Mouse (Mus musculus) heart, embryonic 11.5 days (tissue): Measurements from ENCODE around the gene Cptp. TPM values are rescaled to one million over a fixed set of nuclear protein-coding genes. Genes with fewer than 3 reads are reported as not detected.

ENCODE experiments used
- ATAC-seq: fragments of 200-750 bp; cut with Nextera tagmentation; replicated peaks from 2 replicates; pipeline ENCODE4 v1.8.0; 2017; ENCODE audit warnings: moderate library complexity; ENCODE audit not compliant: insufficient number of reproducible peaks, low FRiP score, low TSS enrichment
- H3K27ac ChIP-seq: fragments of 300-500 bp; sonication (generic); 2 replicates; pipeline ENCODE4 v1.5.1; 2014; ENCODE audit warnings: mild to moderate bottlenecking, low read depth, low read length
- H3K27me3 ChIP-seq: fragments of 300-500 bp; sonication (generic); 2 replicates; pipeline ENCODE4 v1.6.1; 2014; ENCODE audit warnings: mild to moderate bottlenecking, low read length, mixed read lengths; ENCODE audit not compliant: control insufficient read depth, insufficient read depth
- H3K36me3 ChIP-seq: fragments of 300-500 bp; sonication (generic); 2 replicates; pipeline ENCODE4 v1.6.1; 2014; ENCODE audit warnings: mild to moderate bottlenecking, low read length, moderate library complexity, mixed read lengths; ENCODE audit not compliant: control insufficient read depth, insufficient read depth
- H3K4me1 ChIP-seq: fragments of 300-500 bp; sonication (generic); 2 replicates; pipeline ENCODE4 v1.6.1; 2014; ENCODE audit warnings: low read length; ENCODE audit not compliant: control insufficient read depth, insufficient read depth
- H3K4me2 ChIP-seq: fragments of 300-500 bp; sonication (generic); 2 replicates; pipeline ENCODE4 v1.6.1; 2014; ENCODE audit warnings: mild to moderate bottlenecking, moderate library complexity
- H3K4me3 ChIP-seq: fragments of 300-500 bp; sonication (generic); 2 replicates; pipeline ENCODE4 v1.5.1; 2014; ENCODE audit warnings: low read depth, low read length
- H3K9ac ChIP-seq: fragments of 300-500 bp; sonication (generic); 2 replicates; pipeline ENCODE4 v1.6.1; 2014; ENCODE audit warnings: mild to moderate bottlenecking, low read depth, low read length, moderate library complexity
- H3K9me3 ChIP-seq: fragments of 300-500 bp; sonication (generic); replicated peaks from 2 replicates; pipeline ENCODE4 v1.6.1; 2016; ENCODE audit warnings: low read length; ENCODE audit not compliant: control insufficient read depth
- WGBS: fragments of 180-500 bp; shearing (Covaris S2); extraction: QIAGEN DNeasy Blood & Tissue Kit; methylation state at CpG from one replicate; pipeline ENCODE4 v1.1.7; 2014; ENCODE audit not compliant: insufficient replicate concordance; 5-methylcytosine and 5-hydroxymethylcytosine counted together
- polyA plus RNA-seq: library from polyadenylated mRNA; unstranded; fragments of >200 nt; fragmentation: Nextera tagmentation; extraction: Ambion mirVana; gene quantifications from 2 replicates; pipeline ENCODE4 v1.2.1, GENCODE M21; 2014

Cptp gene
- polyA plus RNA-seq, 1 experiment from 2014 or later, result 12.2 TPM

- H3K4me3 ChIP-seq, result no peak overlapping the region
- ATAC-seq, result no peak
- H3K27me3 ChIP-seq, result peaks cover 5% of the 10 kb centered on the region; the same call in 1 of the 2 replicates
- H3K9me3 ChIP-seq, result no peaks in the 10 kb centered on the region
- H3K4me2 ChIP-seq, result no peak overlapping the region
- WGBS, result 89% methylated on average over 5 of the region's 5 CpGs
- no peak overlapping the region for H3K27ac ChIP-seq
- H3K9ac ChIP-seq, result no peak overlapping the region
- no peaks in the 10 kb centered on the region; the same call in 1 of the 2 replicates for H3K36me3 ChIP-seq
- peaks cover 35% of the 10 kb centered on the region for H3K4me1 ChIP-seq
Measured at GRCm38 (mm10) chr4:155843231-155843630, 26.0 kb downstream of the Cptp start.

- peaks cover 38% of the 10 kb centered on the region for H3K4me1 ChIP-seq
- H3K36me3 ChIP-seq, result no peaks in the 10 kb centered on the region; the same call in 1 of the 2 replicates
- H3K27me3 ChIP-seq, result peaks cover 5% of the 10 kb centered on the region; the same call in 1 of the 2 replicates
- no peaks in the 10 kb centered on the region for H3K9me3 ChIP-seq
- 41% methylated on average over 38 of the region's 38 CpGs for WGBS
- no peak for ATAC-seq
- peak overlapping the region; percentile 95 for H3K4me2 ChIP-seq
- no peak overlapping the region for H3K27ac ChIP-seq
- H3K9ac ChIP-seq, result 0 out of 2 replicates have a peak overlapping the region, but pooled peaks have one; percentile 16
- H3K4me3 ChIP-seq, result peak overlapping the region; percentile 58
Measured at GRCm38 (mm10) chr4:155841651-155842270, 27.5 kb downstream of the Cptp start.

- no peak overlapping the region for H3K27ac ChIP-seq
- peak overlapping the region; percentile 95 for H3K4me2 ChIP-seq
- peaks cover 38% of the 10 kb centered on the region for H3K4me1 ChIP-seq
- H3K36me3 ChIP-seq, result no peaks in the 10 kb centered on the region; the same call in 1 of the 2 replicates
- H3K4me3 ChIP-seq, result peak overlapping the region; percentile 58
- peaks cover 5% of the 10 kb centered on the region; the same call in 1 of the 2 replicates for H3K27me3 ChIP-seq
- WGBS, result under 1% methylated on average over 32 of the region's 32 CpGs
- peak overlapping the region; percentile 70 for H3K9ac ChIP-seq
- no peaks in the 10 kb centered on the region for H3K9me3 ChIP-seq
- ATAC-seq, result peak; percentile 75
Measured at GRCm38 (mm10) chr4:155841003-155841454, 28.2 kb downstream of the Cptp start.

- 6% methylated on average over 8 of the region's 8 CpGs for WGBS
- H3K36me3 ChIP-seq, result no peaks in the 10 kb centered on the region; the same call in 1 of the 2 replicates
- ATAC-seq, result no peak; the same call in 1 of the 2 replicates
Measured at GRCm38 (mm10) chr4:155840076-155841002, 28.9 kb downstream of the Cptp start.

GRCm38 (mm10) chr4:155839483-155839910 is 29.7 kb downstream of the Cptp start, which contains the start of gene Mxra8:
Mxra8 (plus strand) TSS chr4:155839680.
- H3K9me3 ChIP-seq, result no peaks in the 10 kb centered on the region
- peak; percentile 87 for ATAC-seq
- H3K27me3 ChIP-seq, result peaks cover 5% of the 10 kb centered on the region; the same call in 1 of the 2 replicates
- under 1% methylated on average over 16 of the region's 16 CpGs for WGBS
- peak within 1 kb of the TSS; percentile 77 for H3K9ac ChIP-seq
- peaks cover 38% of the 10 kb centered on the region for H3K4me1 ChIP-seq
- H3K4me3 ChIP-seq, result peak within 1 kb of the TSS; percentile 58
- H3K4me2 ChIP-seq, result peak within 1 kb of the TSS; percentile 95
- peak within 1 kb of the TSS; percentile 71 for H3K27ac ChIP-seq
- no peaks in the 10 kb centered on the region; the same call in 1 of the 2 replicates for H3K36me3 ChIP-seq

More at GRCm38 (mm10) chr4:155840076-155841002, 28.9 kb downstream of the Cptp start:
- Histone ChIP-seq H3K4me2 (peak overlapping the region; percentile 95), H3K9ac (peak overlapping the region; percentile 77), H3K27ac (peak overlapping the region; percentile 71), H3K9me3 (no peaks in the 10 kb centered on the region), H3K4me3 (peak overlapping the region; percentile 58), H3K27me3 (peaks cover 5% of the 10 kb centered on the region; the same call in 1 of the 2 replicates), H3K4me1 (peaks cover 38% of the 10 kb centered on the region)

- no peaks in the 10 kb centered on the region; the same call in 1 of the 2 replicates for H3K36me3 ChIP-seq
- ATAC-seq, result no peak
- no peak overlapping the region for H3K9ac ChIP-seq
- no peaks in the 10 kb centered on the region for H3K9me3 ChIP-seq
- H3K4me1 ChIP-seq, result peaks cover 42% of the 10 kb centered on the region
- peaks cover 5% of the 10 kb centered on the region; the same call in 1 of the 2 replicates for H3K27me3 ChIP-seq
- peak overlapping the region; percentile 47 for H3K27ac ChIP-seq
- no peak overlapping the region for H3K4me3 ChIP-seq
- WGBS, result 42% methylated on average over 8 of the region's 8 CpGs
- H3K4me2 ChIP-seq, result no peak overlapping the region
Measured at GRCm38 (mm10) chr4:155838187-155839153, 30.8 kb downstream of the Cptp start.

- ATAC-seq, result no peak
- peaks cover 42% of the 10 kb centered on the region for H3K4me1 ChIP-seq
- H3K27ac ChIP-seq, result peak overlapping the region; percentile 47; the same call in 1 of the 2 replicates
- no peak overlapping the region for H3K4me3 ChIP-seq
- peaks cover 4% of the 10 kb centered on the region; the same call in 1 of the 2 replicates for H3K36me3 ChIP-seq
- H3K9me3 ChIP-seq, result no peaks in the 10 kb centered on the region
- no peak overlapping the region for H3K9ac ChIP-seq
- no peak overlapping the region for H3K4me2 ChIP-seq
- 56% methylated on average over 11 of the region's 11 CpGs for WGBS
- H3K27me3 ChIP-seq, result peaks cover 5% of the 10 kb centered on the region; the same call in 1 of the 2 replicates
Measured at GRCm38 (mm10) chr4:155837404-155838010, 31.7 kb downstream of the Cptp start.
